Mouse (Mus musculus): Measurements from ENCODE around the gene Kcnj12. TPM values are rescaled to one million over a fixed set of nuclear protein-coding genes. Genes with fewer than 3 reads are reported as not detected.

Gene Kcnj12
- polyA plus RNA-seq, 1 experiment from 2014 or later = 1.1 TPM

DNA sequence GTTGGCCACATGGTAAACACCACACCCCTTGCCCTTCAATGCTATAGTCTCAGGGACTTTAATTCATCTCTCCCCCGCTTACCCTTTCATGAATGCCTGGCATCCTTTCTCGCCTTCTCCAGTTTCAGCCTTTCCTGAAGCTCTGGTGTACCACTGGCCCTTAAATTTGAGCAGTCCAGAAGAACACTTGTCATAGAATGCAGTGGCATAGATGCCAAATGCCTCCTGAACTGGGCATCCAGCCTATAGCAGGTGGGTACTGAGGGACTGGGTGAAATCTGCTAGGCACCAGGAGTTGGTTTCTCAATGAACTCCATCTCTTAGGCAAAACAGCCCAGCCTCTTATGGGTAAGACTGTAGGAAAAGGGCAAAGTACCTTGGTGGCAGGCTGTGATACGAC is 31.9 kb upstream of the Kcnj12 start:
- H3K4me3 ChIP-seq (ENCODE audit: low read length) = no peak overlapping the region
- no peaks in the 10 kb centered on the region for H3K27me3 ChIP-seq (replicated peaks; ENCODE audit: control insufficient read depth, insufficient read depth, low read length)
- no peaks in the 10 kb centered on the region for H3K36me3 ChIP-seq (ENCODE audit: control insufficient read depth, insufficient read depth, low read length)
- no peaks in the 10 kb centered on the region for H3K4me1 ChIP-seq (ENCODE audit: control insufficient read depth, insufficient read depth, low read length)
- 80% methylated on average over 3 of the region's 3 CpGs for WGBS
- no peak overlapping the region for H3K27ac ChIP-seq (ENCODE audit: low read length)
- no peak for ATAC-seq
- no peaks in the 10 kb centered on the region for H3K9me3 ChIP-seq (ENCODE audit: control insufficient read depth, low read length)
- H3K4me2 ChIP-seq (ENCODE audit: low read depth, low read length) = no peak overlapping the region
- no peak overlapping the region for H3K9ac ChIP-seq (ENCODE audit: low read depth, low read length)

DNA sequence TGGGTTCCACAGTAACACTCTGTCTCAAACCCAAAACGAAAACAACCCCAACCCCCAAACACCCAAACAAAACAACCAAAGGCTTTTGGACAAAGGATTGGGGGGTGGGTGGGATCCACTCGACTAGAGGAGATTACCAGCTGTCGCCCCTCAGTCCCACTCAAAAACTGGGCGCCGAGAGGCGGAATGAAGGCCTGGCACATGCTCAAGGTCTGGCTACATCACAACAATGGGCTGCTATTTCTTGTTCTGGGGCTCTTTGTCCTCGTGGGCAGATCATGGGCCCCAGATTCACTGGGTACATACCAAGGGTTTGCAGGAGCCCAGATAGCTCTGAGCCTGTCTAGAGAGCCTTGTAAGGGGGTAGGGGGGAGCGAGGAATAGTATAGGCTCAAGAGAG is 19.6 kb upstream of the Kcnj12 start:
- no peak overlapping the region for H3K9ac ChIP-seq (ENCODE audit: low read depth, low read length)
- H3K4me3 ChIP-seq (ENCODE audit: low read length) = no peak overlapping the region
- H3K27ac ChIP-seq (ENCODE audit: low read length) = no peak overlapping the region
- no peaks in the 10 kb centered on the region for H3K27me3 ChIP-seq (replicated peaks; ENCODE audit: control insufficient read depth, insufficient read depth, low read length)
- H3K9me3 ChIP-seq (ENCODE audit: control insufficient read depth, low read length) = no peaks in the 10 kb centered on the region
- H3K36me3 ChIP-seq (ENCODE audit: control insufficient read depth, insufficient read depth, low read length) = no peaks in the 10 kb centered on the region
- 78% methylated on average over 8 of the region's 8 CpGs for WGBS
- H3K4me2 ChIP-seq (ENCODE audit: low read depth, low read length) = no peak overlapping the region
- no peak for ATAC-seq
- H3K4me1 ChIP-seq (ENCODE audit: control insufficient read depth, insufficient read depth, low read length) = no peaks in the 10 kb centered on the region

DNA sequence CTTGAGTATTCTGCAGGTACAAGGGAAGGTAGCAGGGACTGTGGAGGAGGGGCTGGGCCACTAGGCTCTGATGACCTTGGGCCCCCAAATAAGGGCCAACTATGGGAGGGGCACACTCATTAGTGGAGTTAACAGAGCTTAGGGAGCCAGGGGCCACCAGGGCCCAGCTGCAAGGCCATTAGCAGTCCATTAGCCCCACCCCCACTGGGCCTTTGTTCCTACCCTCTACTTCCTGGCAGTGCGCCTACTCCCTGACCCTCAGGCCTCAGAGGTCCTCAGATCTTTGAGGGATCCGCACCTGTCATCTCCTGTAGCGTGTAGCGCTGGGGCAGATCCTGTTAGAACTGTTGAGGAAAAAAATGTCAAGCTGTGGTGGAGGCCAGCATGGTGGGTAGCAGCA is 18.3 kb upstream of the Kcnj12 start:
- no peaks in the 10 kb centered on the region for H3K4me1 ChIP-seq (ENCODE audit: control insufficient read depth, insufficient read depth, low read length)
- no peak overlapping the region for H3K4me3 ChIP-seq (ENCODE audit: low read length)
- no peak overlapping the region for H3K4me2 ChIP-seq (ENCODE audit: low read depth, low read length)
- H3K27ac ChIP-seq (ENCODE audit: low read length) = 0 out of 2 replicates have a peak overlapping the region, but pooled peaks have one; percentile 6
- no peaks in the 10 kb centered on the region for H3K9me3 ChIP-seq (ENCODE audit: control insufficient read depth, low read length)
- peak; percentile 48; the same call in 1 of the 2 replicates for ATAC-seq
- WGBS = 54% methylated on average over 4 of the region's 4 CpGs
- H3K9ac ChIP-seq (ENCODE audit: low read depth, low read length) = no peak overlapping the region
- no peaks in the 10 kb centered on the region for H3K36me3 ChIP-seq (ENCODE audit: control insufficient read depth, insufficient read depth, low read length)
- H3K27me3 ChIP-seq (replicated peaks; ENCODE audit: control insufficient read depth, insufficient read depth, low read length) = no peaks in the 10 kb centered on the region

DNA sequence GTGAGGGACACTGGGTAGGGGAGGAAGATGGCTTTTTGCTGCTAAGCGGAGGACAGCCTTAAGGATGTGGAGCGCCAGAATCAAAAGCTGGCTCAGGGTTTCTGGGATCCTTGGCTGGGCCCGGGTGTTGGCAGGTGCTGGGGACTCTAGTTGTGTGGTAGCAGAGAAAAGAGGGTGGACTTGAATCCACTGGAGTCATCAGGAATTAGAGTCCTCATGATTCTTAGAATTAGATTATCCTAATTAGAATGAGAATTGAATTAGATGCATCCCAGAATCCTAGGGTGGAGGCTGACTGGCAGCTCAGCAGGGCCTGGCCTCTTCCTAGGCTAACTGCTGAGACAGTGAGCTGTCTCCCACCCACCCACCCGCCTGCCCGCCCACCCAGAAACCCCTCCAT is 17.6 kb upstream of the Kcnj12 start:
- no peak overlapping the region for H3K9ac ChIP-seq (ENCODE audit: low read depth, low read length)
- no peaks in the 10 kb centered on the region for H3K4me1 ChIP-seq (ENCODE audit: control insufficient read depth, insufficient read depth, low read length)
- H3K36me3 ChIP-seq (ENCODE audit: control insufficient read depth, insufficient read depth, low read length) = no peaks in the 10 kb centered on the region
- 65% methylated on average over 5 of the region's 5 CpGs for WGBS
- ATAC-seq = no peak
- no peak overlapping the region for H3K27ac ChIP-seq (ENCODE audit: low read length)
- no peaks in the 10 kb centered on the region for H3K9me3 ChIP-seq (ENCODE audit: control insufficient read depth, low read length)
- H3K4me3 ChIP-seq (ENCODE audit: low read length) = no peak overlapping the region
- H3K27me3 ChIP-seq (replicated peaks; ENCODE audit: control insufficient read depth, insufficient read depth, low read length) = no peaks in the 10 kb centered on the region
- no peak overlapping the region for H3K4me2 ChIP-seq (ENCODE audit: low read depth, low read length)

DNA sequence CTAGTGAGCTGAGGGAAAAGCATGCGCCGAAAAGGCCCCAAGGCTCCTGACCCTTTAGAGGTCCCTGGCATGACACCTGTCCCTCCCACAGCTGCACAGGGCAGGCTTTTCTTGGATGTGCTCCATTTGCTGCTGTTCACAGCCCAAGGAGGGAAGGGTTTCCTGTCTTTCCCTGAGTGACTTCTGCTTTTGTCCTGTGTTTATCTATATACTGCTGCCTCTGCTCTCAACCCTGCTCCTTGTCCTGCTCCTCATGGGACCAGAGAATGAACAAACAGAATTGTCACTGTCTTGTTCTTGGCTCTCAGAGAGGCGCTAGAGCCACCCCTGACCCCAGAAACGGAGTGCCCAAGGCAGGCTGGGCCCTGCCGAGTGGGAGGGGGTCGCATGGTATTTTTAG is 17.0 kb upstream of the Kcnj12 start:
- Histone ChIP-seq H3K9me3 (ENCODE audit: control insufficient read depth, low read length) (no peaks in the 10 kb centered on the region), H3K27ac (ENCODE audit: low read length) (no peak overlapping the region), H3K4me1 (ENCODE audit: control insufficient read depth, insufficient read depth, low read length) (no peaks in the 10 kb centered on the region), H3K4me3 (ENCODE audit: low read length) (no peak overlapping the region), H3K4me2 (ENCODE audit: low read depth, low read length) (no peak overlapping the region), H3K27me3 (replicated peaks; ENCODE audit: control insufficient read depth, insufficient read depth, low read length) (no peaks in the 10 kb centered on the region), H3K36me3 (ENCODE audit: control insufficient read depth, insufficient read depth, low read length) (no peaks in the 10 kb centered on the region), H3K9ac (ENCODE audit: low read depth, low read length) (no peak overlapping the region)
- WGBS = 41% methylated on average over 6 of the region's 6 CpGs
- ATAC-seq = no peak

DNA sequence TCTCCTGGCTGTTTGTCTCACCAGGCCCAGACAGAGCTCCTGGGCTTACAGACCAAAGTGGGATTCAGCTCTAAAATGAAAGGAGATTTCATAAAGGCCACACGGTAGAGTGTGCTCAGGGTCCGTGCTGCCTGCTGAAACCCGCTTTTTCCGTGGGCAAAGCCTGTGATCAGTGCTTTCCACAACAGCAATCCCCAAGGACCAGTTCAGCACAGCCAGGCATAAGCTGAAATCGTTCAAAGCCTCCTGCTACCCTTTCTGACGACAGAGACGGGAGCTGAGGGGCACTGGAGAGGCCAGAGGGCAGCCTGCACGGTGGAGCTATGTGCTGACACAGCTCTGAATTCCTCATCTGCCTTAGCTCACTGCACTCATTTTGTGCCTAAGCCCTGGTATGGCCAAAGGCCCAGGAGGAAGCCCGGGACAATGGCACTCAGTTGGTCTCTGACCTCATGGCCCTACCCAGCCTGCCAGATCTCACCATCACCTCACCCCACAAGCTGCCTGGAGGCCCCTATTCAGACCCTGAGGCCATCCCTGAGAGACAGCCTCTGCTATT is 10.5 kb upstream of the Kcnj12 start:
- 40% methylated on average over 9 of the region's 9 CpGs for WGBS

DNA sequence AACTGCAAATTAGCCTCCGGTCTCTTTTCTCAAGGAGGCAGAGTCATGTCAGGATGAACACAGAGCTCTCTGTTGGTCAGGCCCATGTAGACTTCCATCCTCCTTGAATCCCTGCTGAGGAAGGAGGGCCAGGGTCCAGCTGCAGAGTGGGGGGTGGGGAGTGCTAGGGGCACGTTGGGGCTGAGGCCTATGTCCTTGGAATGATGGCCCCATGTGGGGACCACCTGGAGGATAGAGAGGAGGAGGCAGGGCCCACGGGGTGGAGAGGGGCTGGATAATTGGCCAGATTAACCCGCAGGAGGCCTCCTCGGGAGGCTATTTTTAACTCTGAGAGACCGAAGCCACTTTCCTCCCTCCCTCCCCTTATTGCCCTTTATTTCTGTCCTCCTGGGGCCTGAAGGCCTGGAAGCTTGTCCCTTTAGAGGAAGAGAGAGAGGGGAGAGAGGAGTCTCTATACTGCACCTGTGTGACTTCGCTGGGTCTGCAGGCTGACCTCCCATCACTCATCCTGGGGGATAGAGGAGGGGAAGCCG is 5.4 kb upstream of the Kcnj12 start:
- Histone ChIP-seq H3K9ac (ENCODE audit: low read depth, low read length) (no peak overlapping the region), H3K4me3 (ENCODE audit: low read length) (no peak overlapping the region)
- WGBS = 26% methylated on average over 8 of the region's 8 CpGs

More for the DNA sequence above, 10.5 kb upstream of the Kcnj12 start:
- ATAC-seq = no peak
- Histone ChIP-seq H3K9ac (ENCODE audit: low read depth, low read length) (no peak overlapping the region), H3K9me3 (ENCODE audit: control insufficient read depth, low read length) (no peaks in the 10 kb centered on the region), H3K27ac (ENCODE audit: low read length) (no peak overlapping the region), H3K27me3 (replicated peaks; ENCODE audit: control insufficient read depth, insufficient read depth, low read length) (no peaks in the 10 kb centered on the region), H3K4me1 (ENCODE audit: control insufficient read depth, insufficient read depth, low read length) (0 out of 2 replicates have a peak, but pooled peaks cover 2% of the 10 kb centered on the region), H3K4me3 (ENCODE audit: low read length) (no peak overlapping the region), H3K4me2 (ENCODE audit: low read depth, low read length) (no peak overlapping the region), H3K36me3 (ENCODE audit: control insufficient read depth, insufficient read depth, low read length) (no peaks in the 10 kb centered on the region)

DNA sequence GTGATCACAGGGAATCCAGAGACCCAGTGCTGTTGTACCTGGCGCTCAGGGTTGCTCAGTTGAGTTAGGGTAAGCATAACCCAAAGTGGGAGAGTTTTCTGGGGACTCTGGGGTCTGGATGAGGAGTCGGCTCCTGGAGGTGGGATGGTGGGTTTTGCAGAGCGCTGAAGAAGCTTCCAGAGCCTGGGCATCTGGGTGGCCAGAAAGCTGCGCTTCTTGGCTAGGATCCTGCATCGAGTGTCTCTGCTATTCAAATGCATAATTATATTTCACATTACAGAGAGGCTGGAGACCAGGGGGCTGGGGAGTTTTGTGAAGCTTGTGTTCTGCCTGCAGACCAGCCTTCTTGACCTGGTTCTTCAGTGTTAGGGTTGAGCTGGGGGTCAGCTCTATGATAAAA is 1.2 kb upstream of the Kcnj12 start:
- Histone ChIP-seq H3K4me2 (ENCODE audit: low read depth, low read length) (no peak overlapping the region), H3K27ac (ENCODE audit: low read length) (no peak overlapping the region), H3K27me3 (replicated peaks; ENCODE audit: control insufficient read depth, insufficient read depth, low read length) (peaks cover 51% of the 10 kb centered on the region), H3K9me3 (ENCODE audit: control insufficient read depth, low read length) (no peaks in the 10 kb centered on the region), H3K4me1 (ENCODE audit: control insufficient read depth, insufficient read depth, low read length) (peaks cover 7% of the 10 kb centered on the region; the same call in 1 of the 2 replicates), H3K36me3 (ENCODE audit: control insufficient read depth, insufficient read depth, low read length) (no peaks in the 10 kb centered on the region), H3K9ac (ENCODE audit: low read depth, low read length) (no peak overlapping the region), H3K4me3 (ENCODE audit: low read length) (no peak overlapping the region)
- no peak for ATAC-seq
- 75% methylated on average over 5 of the region's 5 CpGs for WGBS

More for the DNA sequence above, 5.4 kb upstream of the Kcnj12 start:
- H3K4me1 ChIP-seq (ENCODE audit: control insufficient read depth, insufficient read depth, low read length) = peaks cover 7% of the 10 kb centered on the region; the same call in 1 of the 2 replicates
- H3K27ac ChIP-seq (ENCODE audit: low read length) = no peak overlapping the region
- H3K9me3 ChIP-seq (ENCODE audit: control insufficient read depth, low read length) = no peaks in the 10 kb centered on the region
- no peak overlapping the region for H3K4me2 ChIP-seq (ENCODE audit: low read depth, low read length)
- no peaks in the 10 kb centered on the region for H3K36me3 ChIP-seq (ENCODE audit: control insufficient read depth, insufficient read depth, low read length)
- H3K27me3 ChIP-seq (replicated peaks; ENCODE audit: control insufficient read depth, insufficient read depth, low read length) = peaks cover 18% of the 10 kb centered on the region
- no peak for ATAC-seq

DNA sequence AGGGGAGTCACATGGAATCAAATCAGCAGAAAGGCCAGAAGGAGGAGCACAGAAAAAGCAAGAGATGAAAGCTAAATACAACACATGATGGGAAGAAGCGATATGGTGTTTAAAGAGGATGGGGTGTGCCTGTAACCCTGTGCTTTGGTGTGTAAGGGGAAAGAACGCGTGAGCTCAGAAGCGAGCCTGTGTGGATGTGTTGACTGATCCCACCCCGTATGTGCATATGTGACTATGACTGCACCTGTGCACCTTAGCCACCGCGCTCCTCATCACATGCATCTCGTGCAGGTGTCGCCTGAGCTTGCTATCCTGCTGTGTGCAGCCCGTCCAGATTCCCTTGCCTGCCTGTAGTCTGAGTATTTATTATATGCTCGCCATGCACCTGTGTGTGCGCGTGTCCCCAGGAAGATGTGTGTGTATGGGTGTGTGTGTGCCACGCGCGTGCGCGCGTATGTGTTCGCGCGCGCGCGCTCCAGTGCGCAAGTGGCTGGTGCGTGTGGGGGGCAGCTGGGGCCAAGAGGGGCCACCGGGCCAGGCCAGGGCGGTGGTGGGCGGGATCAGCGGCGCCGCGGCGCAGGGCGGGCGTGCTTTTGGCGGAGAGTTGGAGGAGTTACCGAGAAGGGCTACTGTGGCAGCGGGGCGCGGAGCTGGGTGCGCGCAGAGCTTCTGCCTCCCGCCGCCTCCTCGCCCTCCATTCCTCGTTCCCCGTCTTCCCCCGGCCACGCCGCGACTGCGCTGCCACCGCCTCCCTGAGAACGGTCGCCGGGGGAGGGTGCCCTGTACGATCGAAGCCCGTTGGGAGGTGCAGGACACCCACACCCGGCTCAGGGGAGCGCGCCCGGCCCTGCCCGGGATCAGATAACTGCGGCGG is 451 bp upstream of the Kcnj12 start:
- H3K36me3 ChIP-seq (ENCODE audit: control insufficient read depth, insufficient read depth, low read length) = no peaks in the 10 kb centered on the region
- 2% methylated on average over 59 of the region's 68 CpGs for WGBS
- no peaks in the 10 kb centered on the region for H3K9me3 ChIP-seq (ENCODE audit: control insufficient read depth, low read length)
- H3K4me3 ChIP-seq (ENCODE audit: low read length) = peak overlapping the region; percentile 54
- H3K27me3 ChIP-seq (replicated peaks; ENCODE audit: control insufficient read depth, insufficient read depth, low read length) = peaks cover 51% of the 10 kb centered on the region
- peak overlapping the region; percentile 91 for H3K4me2 ChIP-seq (ENCODE audit: low read depth, low read length)
- 0 out of 2 replicates have a peak, but pooled peaks have one; percentile 14 for ATAC-seq
- H3K9ac ChIP-seq (ENCODE audit: low read depth, low read length) = peak overlapping the region; percentile 55; the same call in 1 of the 2 replicates
- no peak overlapping the region for H3K27ac ChIP-seq (ENCODE audit: low read length)
- H3K4me1 ChIP-seq (ENCODE audit: control insufficient read depth, insufficient read depth, low read length) = peaks cover 4% of the 10 kb centered on the region; the same call in 1 of the 2 replicates

All from intestine, embryonic 16.5 days (tissue).